Mouse (Mus musculus) ES-E14 (cell line): ENCODE results near the gene Nkx6-1. TPM values are rescaled to one million over a fixed set of nuclear protein-coding genes. Genes with fewer than 3 reads are reported as not detected.

ENCODE experiments used
- DNase-seq: peaks from one replicate; pipeline ENCODE4 v3.0.0-alpha.2; 2013; ENCODE audit warnings: low read depth, low spot score
- H3K27ac ChIP-seq: 2 replicates; pipeline ENCODE4 v1.5.1; 2012; ENCODE audit warnings: low read depth, mild to moderate bottlenecking, low read length, moderate library complexity, mixed read lengths; ENCODE audit not compliant: poor library complexity, insufficient read depth, severe bottlenecking
- H3K36me3 ChIP-seq: 2 replicates; pipeline ENCODE4 v1.6.1; 2012; ENCODE audit warnings: mild to moderate bottlenecking, low read length, moderate library complexity, mixed read lengths; ENCODE audit not compliant: control insufficient read depth, poor library complexity, insufficient read depth, severe bottlenecking
- H3K4me1 ChIP-seq, 2 experiments: fragments of 150-350 bp in 1 of 2; sonication (generic) in 1 of 2; 2 replicates each; pipeline ENCODE4 v1.6.1; 2012; ENCODE audit warnings: low read length in 2 of 2, mild to moderate bottlenecking in 1 of 2, mixed read lengths in 1 of 2; ENCODE audit not compliant: control insufficient read depth in 2 of 2, insufficient read depth in 2 of 2, poor library complexity in 1 of 2
- H3K4me3 ChIP-seq, 2 experiments: fragments of 150-350 bp in 1 of 2; sonication (generic) in 1 of 2; 2 replicates each; pipeline ENCODE4 v1.5.1; 2012; ENCODE audit warnings: low read length in 2 of 2, low read depth in 1 of 2, mild to moderate bottlenecking in 1 of 2, mixed read lengths in 1 of 2; ENCODE audit not compliant: insufficient read depth in 1 of 2, poor library complexity in 1 of 2, severe bottlenecking in 1 of 2
- H3K9ac ChIP-seq: 2 replicates; pipeline ENCODE4 v1.6.1; 2012; ENCODE audit warnings: low read depth, mild to moderate bottlenecking, low read length, mixed read lengths; ENCODE audit not compliant: poor library complexity, insufficient read depth, severe bottlenecking
- H3K9me3 ChIP-seq: fragments of 150-350 bp; sonication (generic); 2 replicates; pipeline ENCODE4 v1.6.1; 2012; ENCODE audit warnings: low read depth, mild to moderate bottlenecking, low read length; ENCODE audit not compliant: control insufficient read depth, insufficient read depth
- CHD2 ChIP-seq: IDR thresholded peaks from 2 replicates; pipeline ENCODE4 v1.6.1; 2014; ENCODE audit warnings: mild to moderate bottlenecking, low read depth, low read length, inconsistent platforms
- HCFC1 ChIP-seq: IDR thresholded peaks from 2 replicates; pipeline ENCODE4 v1.6.1; 2012; ENCODE audit warnings: low read length, inconsistent platforms, borderline replicate concordance; ENCODE audit not compliant: insufficient read depth
- MAFK ChIP-seq: IDR thresholded peaks from 2 replicates; pipeline ENCODE4 v1.6.1; 2014; ENCODE audit warnings: mild to moderate bottlenecking, low read depth, low read length, inconsistent platforms; ENCODE audit not compliant: insufficient read depth
- ZC3H11A ChIP-seq: IDR thresholded peaks from 2 replicates; pipeline ENCODE4 v1.6.1; 2012; ENCODE audit warnings: low read depth, mild to moderate bottlenecking, inconsistent platforms, low read length, borderline replicate concordance
- ZNF384 ChIP-seq: IDR thresholded peaks from 2 replicates; pipeline ENCODE4 v1.6.1; 2012; ENCODE audit warnings: low read depth, low read length, inconsistent platforms
- in situ Hi-C, 2 experiments: fragments of 600-800 bp; cut with MboI; formaldehyde crosslinking; loops; one replicate each; pipeline ENCODE4 v1.15.1; 2025; ENCODE audit warnings: low sequenced_read_pairs in 2 of 2, inconsistent platforms in 1 of 2; ENCODE audit not compliant: unreplicated experiment in 2 of 2
- total RNA-seq: library from RNA; depleted of rRNA; stranded (reverse); fragments of 300-350 nt; gene quantifications from 2 replicates; pipeline ENCODE4 v1.2.3, GENCODE M21; 2012

The Nkx6-1 gene
- total RNA-seq, 1 experiment = 0.04 TPM

DNA sequence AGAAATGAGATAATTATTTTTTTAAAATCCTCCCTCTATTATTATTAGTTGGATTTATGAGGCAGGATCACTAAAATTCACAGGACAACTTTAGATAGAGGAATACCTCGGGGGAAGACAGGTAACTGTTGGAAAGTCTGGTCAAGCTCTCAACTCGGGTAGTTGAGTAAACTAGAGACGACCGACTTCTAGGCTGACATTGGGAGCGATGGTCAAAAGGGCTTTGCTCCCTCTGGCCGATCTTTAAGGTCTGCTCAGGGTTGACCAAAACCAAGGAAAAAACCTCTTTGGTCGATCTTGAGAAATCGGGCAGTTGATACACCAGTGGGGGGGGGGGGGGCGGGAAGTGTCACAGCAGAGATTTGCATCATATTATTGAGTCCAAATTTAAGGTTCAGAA is 1.3 kb upstream of the Nkx6-1 start:
- peaks cover 0 to 6% of the 10 kb centered on the region in 2 experiments; a peak in 1 of 4 replicates for H3K4me1 ChIP-seq
- H3K36me3 ChIP-seq = no peaks in the 10 kb centered on the region
- no peak overlapping the region for H3K4me3 ChIP-seq
- DNase-seq = no peak
- H3K9me3 ChIP-seq = no peaks in the 10 kb centered on the region
- no peak for TF ChIP-seq CHD2
- TF ChIP-seq ZNF384 = no peak
- no peak for TF ChIP-seq HCFC1
- TF ChIP-seq MAFK = no peak
- H3K9ac ChIP-seq = no peak overlapping the region
- no peak overlapping the region for H3K27ac ChIP-seq
- in situ Hi-C loops = loop anchor here in 1 of 2 experiments (25.0 kb wide), 2 partner anchors 829 to 954 kb away; partner anchors contain the start of genes Gpat3 and Hpse

DNA sequence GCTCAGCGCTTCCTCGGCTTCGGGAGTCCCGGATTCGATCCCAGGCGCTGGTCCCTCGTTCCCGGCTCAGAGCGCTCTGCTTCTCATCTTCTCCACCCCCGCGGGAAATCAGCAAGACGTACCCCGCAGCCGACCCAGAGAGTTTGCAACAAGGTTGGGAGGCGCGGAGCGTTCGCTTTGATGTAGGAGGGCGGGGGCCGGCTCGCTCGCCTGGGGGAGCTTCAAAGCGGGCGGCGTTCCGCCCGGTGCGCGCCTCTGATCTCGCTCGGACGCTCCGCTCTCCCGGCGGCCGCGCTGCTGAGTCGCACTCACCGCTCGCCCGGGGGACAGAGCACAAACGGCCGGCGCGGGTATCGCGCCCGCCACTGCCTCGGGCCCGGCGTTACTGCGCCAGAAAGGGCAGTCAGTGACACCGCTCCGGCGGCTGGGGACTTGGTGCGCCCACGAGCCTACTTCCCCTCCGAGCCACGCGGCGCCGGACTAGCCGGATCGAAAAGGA is 324 bp downstream of the Nkx6-1 start:
- DNase-seq = no peak
- TF ChIP-seq ZC3H11A (no peak), HCFC1 (no peak), MAFK (no peak), ZNF384 (no peak), CHD2 (no peak)
- Histone ChIP-seq H3K36me3 (no peaks in the 10 kb centered on the region), H3K27ac (no peak overlapping the region), H3K9me3 (no peaks in the 10 kb centered on the region), H3K9ac (peak overlapping the region; percentile 55; the same call in 1 of the 2 replicates), H3K4me1 (peaks cover 0 to 6% of the 10 kb centered on the region in 2 experiments; a peak in 1 of 4 replicates), H3K4me3 (peak overlapping the region; percentile 61 to 68)
- in situ Hi-C loops = loop anchor here in 1 of 2 experiments (25.0 kb wide), 2 partner anchors 827 to 952 kb away; partner anchors contain the start of genes Gpat3 and Hpse

DNA sequence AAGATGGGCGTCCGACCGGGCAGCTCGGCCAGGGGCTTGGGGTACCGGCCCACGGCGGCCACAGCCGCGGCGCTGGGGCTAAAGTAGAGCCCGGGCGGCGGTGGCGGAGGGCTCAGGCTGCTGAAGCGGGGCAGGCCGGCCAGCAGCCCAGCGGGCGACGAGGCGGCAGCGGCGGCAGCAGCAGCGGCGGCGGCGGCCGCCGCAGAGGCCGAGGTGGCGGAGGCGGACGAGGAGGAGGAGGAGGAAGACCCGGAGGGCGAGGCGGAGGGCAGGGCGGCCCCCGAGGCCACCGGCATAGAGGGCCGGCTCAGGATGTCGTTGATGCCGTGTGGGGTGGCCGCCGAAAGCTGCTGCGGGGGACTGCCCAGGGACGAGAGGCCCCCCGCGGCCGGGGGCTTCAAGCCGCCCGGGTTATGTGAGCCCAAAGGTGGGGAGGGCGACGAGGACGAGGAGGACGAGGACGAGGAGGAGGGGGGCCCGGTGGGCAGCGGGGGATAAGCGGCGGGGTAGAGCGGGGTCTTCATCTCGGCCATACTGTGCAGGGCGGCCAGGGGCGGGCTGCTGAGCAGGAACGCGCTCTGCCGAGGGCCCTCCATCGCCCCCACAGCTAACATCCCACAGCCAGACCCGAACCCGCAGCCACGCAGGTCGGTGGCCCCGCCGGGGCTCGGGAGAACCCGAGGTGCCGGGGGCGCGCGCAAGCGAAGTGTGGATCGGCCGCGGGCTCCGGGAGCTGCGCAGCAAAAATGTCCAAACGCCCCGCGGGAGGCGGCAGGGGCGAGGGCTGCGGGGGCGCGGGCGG is 974 bp downstream of the Nkx6-1 start:
- no peak overlapping the region for H3K27ac ChIP-seq
- H3K36me3 ChIP-seq = no peaks in the 10 kb centered on the region
- TF ChIP-seq MAFK = no peak
- no peak for TF ChIP-seq ZNF384
- TF ChIP-seq ZC3H11A = no peak
- TF ChIP-seq CHD2 = no peak
- TF ChIP-seq HCFC1 = no peak
- peaks cover 0 to 7% of the 10 kb centered on the region in 2 experiments; a peak in 1 of 4 replicates for H3K4me1 ChIP-seq
- in situ Hi-C loops = loop anchor here in 1 of 2 experiments (25.0 kb wide), 2 partner anchors 827 to 952 kb away; partner anchors contain the start of genes Gpat3 and Hpse
- peak overlapping the region; percentile 61 to 68; a peak in 3 of 4 replicates for H3K4me3 ChIP-seq
- H3K9me3 ChIP-seq = no peaks in the 10 kb centered on the region
- H3K9ac ChIP-seq = 0 out of 2 replicates have a peak overlapping the region, but pooled peaks have one; percentile 55
- DNase-seq = no peak

DNA sequence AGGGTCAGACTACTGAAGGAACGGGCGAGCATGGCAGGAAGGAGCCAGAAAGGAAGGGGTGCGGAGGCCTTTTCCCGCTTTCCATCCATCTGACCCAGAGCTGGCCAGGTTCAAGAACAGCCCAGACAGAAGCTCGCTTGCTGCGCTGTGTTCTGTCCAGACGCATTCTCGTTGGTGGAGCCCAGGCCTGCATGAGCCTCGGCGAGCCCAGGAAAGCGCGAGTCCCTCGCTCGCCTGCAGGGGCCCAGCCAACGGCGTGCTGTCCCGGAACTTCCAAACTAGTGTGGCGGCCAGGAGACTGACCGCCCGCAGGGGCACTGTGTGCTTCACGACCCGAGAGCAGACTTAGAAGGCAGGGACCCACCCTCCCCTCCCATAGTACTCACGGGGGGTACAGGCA is 1.6 kb downstream of the Nkx6-1 start:
- TF ChIP-seq ZC3H11A = no peak
- TF ChIP-seq MAFK = no peak
- TF ChIP-seq HCFC1 = no peak
- no peak for TF ChIP-seq ZNF384
- TF ChIP-seq CHD2 = no peak
- H3K36me3 ChIP-seq = no peaks in the 10 kb centered on the region
- no peak for DNase-seq
- in situ Hi-C loops = loop anchor here in 1 of 2 experiments (25.0 kb wide), 2 partner anchors 826 to 951 kb away; partner anchors contain the start of genes Gpat3 and Hpse
- H3K4me3 ChIP-seq = peak overlapping the region; percentile 23 to 61; a peak in 2 of 4 replicates
- no peak overlapping the region for H3K9ac ChIP-seq
- no peak overlapping the region for H3K27ac ChIP-seq
- no peaks in the 10 kb centered on the region for H3K9me3 ChIP-seq
- peaks cover 0 to 8% of the 10 kb centered on the region in 2 experiments; a peak in 1 of 4 replicates for H3K4me1 ChIP-seq
